Mouse (Mus musculus): ENCODE measurements around the gene Cntfr. TPM values are rescaled to one million over a fixed set of nuclear protein-coding genes. Genes with fewer than 3 reads are reported as not detected.

Cntfr gene
- total RNA-seq, 2 experiments from 2014 or later: 46.1 to 52.3 TPM

DNA sequence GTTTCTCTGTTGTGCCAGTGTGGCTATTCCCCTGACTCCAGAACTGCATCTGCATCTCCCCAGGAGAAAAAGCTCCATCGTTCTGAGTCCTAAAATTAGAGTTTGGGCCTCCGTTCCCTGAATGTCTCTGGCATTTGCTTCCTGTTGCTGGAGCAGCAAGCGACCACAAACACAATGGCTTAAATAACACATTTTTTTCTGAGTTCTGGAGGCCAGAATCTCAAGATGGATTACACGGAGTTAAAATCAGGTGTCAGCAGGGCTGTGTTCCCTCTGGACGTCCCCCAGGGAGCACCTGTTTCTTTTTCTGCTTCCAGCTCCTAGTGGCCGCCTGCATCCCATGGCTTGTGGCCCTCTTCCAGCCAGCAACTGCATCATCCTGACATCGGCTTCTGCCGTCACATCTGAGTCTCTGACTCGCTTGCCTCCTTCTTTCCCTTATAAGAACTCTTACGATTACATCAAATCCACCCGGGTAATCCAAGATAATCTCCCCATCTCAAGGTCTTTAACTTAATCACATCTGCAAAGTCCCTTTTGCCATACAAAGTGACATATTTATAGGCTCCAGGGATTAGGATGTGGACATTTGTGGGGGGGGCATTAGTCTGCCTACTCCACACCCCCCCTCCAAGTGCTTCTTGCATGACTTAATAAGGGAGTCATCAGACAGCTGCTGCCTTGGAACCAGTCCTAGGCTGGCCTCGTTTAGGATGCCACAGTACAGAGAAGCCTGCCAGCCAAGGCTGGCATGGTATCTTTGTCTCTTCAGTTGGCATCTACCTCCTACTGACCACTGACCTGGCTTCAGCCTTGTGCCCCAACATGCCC lies 77.8 kb downstream of the Cntfr start:
- DNase-seq (ENCODE audit: low spot score in 2 of 2): no peak

DNA sequence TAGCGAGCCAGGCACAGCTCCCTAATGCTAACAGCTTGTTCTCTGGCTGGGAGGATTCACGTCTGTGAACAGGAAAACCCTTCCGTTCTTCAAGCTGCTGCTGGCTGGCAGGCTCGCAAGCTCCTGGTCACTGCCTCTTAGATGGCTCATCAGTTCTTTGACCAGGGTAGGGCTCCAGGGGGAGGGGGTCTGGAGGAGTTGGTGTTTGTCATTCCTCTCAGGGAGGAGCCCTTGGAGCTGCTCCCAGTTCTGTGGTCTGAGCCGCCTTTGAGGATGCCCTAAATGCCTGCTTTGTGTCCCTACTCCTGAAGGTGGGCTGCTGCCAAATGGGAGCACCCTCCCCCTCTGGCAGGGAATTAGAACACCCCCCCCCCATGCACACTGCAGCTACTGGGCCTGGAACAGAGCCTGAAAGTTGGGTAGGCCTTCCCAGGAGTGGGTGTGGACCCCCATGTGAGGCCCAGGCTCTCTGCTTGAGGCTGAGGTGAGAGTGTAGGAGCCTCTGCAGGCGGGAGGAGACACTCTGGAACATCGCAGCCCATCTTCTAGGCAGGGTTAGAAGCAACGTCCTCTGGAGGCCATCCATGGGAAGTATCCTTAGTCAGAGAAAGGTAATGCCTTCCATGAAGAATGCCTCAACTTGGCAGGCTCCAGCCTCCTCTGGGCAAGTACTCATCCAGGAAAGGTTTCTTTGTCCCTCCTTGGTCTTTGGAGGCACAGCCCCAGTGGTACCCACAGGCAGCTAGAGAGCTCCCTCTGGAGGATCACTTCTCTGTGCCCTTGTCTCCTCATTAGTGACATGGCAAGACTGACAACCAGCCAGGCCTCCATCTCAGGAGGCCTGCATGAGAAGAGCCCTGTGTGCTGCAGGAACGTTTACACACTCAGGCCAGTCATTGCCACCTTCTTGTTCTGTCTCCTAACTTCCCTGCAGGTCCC lies 81.0 kb downstream of the Cntfr start:
- DNase-seq (ENCODE audit: low spot score in 2 of 2): no peak

DNA sequence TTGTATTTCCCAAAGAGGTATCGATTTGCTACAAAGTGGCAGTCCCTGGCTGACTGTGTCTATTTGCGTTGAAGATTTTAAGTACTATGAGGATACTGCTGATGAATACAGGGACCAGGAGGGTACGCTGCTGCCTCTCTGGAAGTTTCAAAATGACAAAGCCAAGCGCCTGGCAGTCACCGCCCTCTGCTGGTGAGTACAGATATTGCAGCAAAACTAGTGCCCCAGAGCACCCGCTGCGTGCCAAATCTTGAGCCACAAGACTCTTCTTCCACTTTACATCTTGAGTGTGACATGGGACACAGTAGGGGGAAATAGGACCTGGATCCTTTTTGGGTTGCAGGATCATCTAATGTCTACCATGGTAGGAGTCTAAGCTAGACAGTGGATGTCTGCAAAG lies 82.7 kb downstream of the Cntfr start:
- peak; percentile 31 to 55 for DNase-seq (ENCODE audit: low spot score in 2 of 2)

DNA sequence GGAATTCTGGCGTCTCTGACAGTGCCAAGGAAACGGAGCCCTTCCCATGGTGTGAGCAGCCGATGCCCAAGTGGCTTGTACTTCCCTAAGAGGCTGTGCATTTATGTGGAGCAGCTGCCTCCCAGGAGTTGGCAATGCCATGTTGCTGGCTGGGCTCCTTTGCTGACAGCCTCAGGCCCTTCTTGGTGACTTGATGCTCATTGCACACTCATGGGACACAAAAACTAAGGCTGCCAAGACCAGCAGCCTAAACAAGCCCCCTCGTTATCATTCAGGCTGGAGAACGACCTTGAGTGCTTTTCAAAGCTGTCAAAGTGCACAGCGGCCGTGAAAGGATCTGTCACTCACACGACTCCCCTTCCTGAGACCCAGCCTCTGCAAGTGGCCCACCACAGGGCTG lies 84.7 kb downstream of the Cntfr start:
- DNase-seq (ENCODE audit: low spot score in 2 of 2): no peak

DNA sequence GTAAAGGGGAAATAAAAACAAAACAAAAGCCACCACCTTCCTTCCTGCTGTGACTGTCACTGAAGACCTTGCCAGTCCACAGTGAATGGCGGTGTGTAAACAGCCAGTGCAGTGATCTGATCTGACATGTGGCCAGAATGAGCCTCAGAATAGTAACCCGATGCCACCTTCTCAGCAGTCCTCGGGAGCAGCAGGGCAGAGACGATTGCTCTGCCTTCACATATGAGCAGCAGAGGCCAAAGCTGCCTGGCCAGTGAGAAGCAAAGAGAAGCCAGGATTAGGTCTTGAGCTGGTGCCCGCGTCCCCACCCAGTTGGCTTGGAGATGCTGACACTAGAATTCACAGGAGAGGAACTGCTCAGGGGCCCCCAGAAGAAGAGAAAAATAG lies 86.3 kb downstream of the Cntfr start:
- DNase-seq (ENCODE audit: low spot score in 2 of 2): no peak

DNA sequence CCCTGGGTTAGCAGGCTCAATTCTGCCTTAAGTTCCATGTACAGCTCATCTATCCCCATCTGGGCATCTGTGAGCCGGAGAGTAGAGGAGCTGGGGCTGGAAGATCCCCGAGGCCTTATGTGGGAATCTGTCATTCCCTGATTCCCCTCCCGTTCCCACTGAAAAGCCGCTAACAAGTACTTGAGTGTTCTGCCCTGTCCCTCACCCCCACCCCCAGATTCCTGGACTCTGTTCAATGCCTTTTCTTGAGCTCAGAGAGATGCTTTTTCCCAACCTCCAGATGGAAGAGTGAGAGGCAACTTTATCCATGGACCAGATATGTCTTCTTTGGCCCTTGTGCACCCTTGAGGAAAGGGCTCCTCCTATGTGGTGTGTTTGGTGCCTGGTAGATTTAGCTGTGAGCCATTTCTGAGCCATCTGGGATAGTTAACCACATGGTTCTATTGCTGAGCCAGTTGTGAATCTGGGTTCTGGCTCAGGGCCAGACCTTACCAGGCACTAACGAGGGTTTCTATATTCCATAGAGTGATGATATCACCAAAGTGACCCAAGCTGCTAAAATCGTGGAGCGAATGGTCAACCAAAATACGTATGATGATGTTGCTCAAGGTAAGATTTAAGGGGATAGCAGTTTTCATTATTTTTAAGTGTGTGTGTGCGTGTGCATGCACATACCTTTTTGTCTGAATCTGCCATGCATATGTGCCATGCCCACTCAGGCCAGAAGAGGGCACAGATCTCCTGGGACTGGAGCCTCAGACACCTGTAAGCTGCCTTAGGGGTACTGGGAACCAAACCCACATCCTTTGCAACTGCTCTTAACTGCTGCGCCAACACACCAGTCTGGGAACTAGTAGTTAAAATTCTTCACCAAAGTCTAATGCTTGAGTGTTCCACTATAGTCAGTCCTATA lies 87.0 kb downstream of the Cntfr start:
- DNase-seq (ENCODE audit: low spot score in 2 of 2): no peak

Other genes with a start within 250 kb of the Cntfr start
- gene Kif24, start 232.2 kb downstream of the Cntfr start, total RNA-seq (2021): 1 to 10 TPM; 5.3 to 5.8 TPM
- gene Nudt2, start 231.9 kb downstream of the Cntfr start, total RNA-seq (2021): 10 to 100 TPM; 31.1 to 31.7 TPM
- 10 to 100 TPM; 11.1 to 12.2 TPM for gene AI464131, start 194.0 kb downstream of the Cntfr start, total RNA-seq (2021)
- gene 1110017D15Rik, start 179.8 kb downstream of the Cntfr start, total RNA-seq (2021): 1 to 10 TPM in 1 of 2 experiments, under 1 TPM in 1; 0.56 to 1.2 TPM
- 10 to 100 TPM; 31.2 to 34.6 TPM for gene Fam219a, start 127.6 kb downstream of the Cntfr start, total RNA-seq (2021)
- 1 to 10 TPM in 1 of 2 experiments, under 1 TPM in 1; 0.11 to 1.9 TPM for gene Dnaic1, start 127.3 kb downstream of the Cntfr start, total RNA-seq (2021)
- gene Enho, start 56.8 kb downstream of the Cntfr start, total RNA-seq (2021): 1 to 10 TPM; 8.9 to 9.1 TPM
- 10 to 100 TPM; 87.9 to 89.4 TPM for gene Il11ra1, start 2.9 kb upstream of the Cntfr start, total RNA-seq (2021)
- 10 to 100 TPM; 38.2 to 41.5 TPM for gene Rpp25l, start 16.4 kb upstream of the Cntfr start, total RNA-seq (2021)
- gene Dctn3, start 26.1 kb upstream of the Cntfr start, total RNA-seq (2021): 100 to 1,000 TPM in 1 of 2 experiments, 10 to 100 TPM in 1; 90.7 to 103 TPM
- not detected for gene Arid3c, start 34.1 kb upstream of the Cntfr start, total RNA-seq (2021)
- gene Galt, start 58.1 kb upstream of the Cntfr start, total RNA-seq (2021): 10 to 100 TPM; 49.6 to 52.6 TPM
- 10 to 100 TPM; 70.9 to 74.0 TPM for gene Sigmar1, start 59.1 kb upstream of the Cntfr start, total RNA-seq (2021)
- 10 to 100 TPM; 36.2 to 40.5 TPM for gene Ccl27a, start 77.2 kb upstream of the Cntfr start, total RNA-seq (2021)
- not detected for gene Gm21541, start 206.5 kb upstream of the Cntfr start, total RNA-seq (2021)
- 1 to 10 TPM; 5.5 to 6.1 TPM for gene Gm20878, start 244.5 kb upstream of the Cntfr start, total RNA-seq (2021)